Mouse (Mus musculus) testis, adult 2 months (tissue): ENCODE data around the gene Casp2.

Source experiments
- CTCF ChIP-seq: fragments of 200-500 bp; IDR thresholded peaks from 2 replicates; pipeline ENCODE4 v1.5.1; 2012; ENCODE audit warnings: low read depth, mild to moderate bottlenecking, inconsistent platforms, low read length, moderate library complexity; ENCODE audit not compliant: control insufficient read depth, insufficient read depth, insufficient replicate concordance
- POLR2A ChIP-seq: fragments of 200-500 bp; IDR thresholded peaks from 2 replicates; pipeline ENCODE4 v1.6.1; 2012; ENCODE audit warnings: low read depth, mild to moderate bottlenecking, inconsistent platforms, low read length, moderate library complexity; ENCODE audit not compliant: control insufficient read depth

DNA sequence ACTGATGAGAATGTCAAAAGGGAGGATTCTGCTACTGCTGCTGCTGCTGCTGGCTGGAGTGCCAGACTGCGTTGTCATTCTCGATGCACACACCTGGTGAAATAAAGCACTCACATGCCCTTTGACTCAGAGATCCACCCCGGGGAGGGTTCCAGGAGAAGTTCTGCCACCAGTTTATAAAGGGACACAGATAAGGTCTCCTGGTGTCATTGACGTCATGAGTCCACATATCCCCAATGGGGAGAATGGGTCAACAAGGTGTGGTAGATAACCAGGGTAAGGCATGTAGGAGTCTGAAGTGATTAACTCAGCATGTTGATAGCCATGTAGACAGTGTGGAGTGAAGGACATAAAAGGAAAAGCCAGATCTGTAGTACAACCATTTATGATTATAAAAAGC lies 35.2 kb upstream of the Casp2 start:
- TF ChIP-seq CTCF (no peak), POLR2A (no peak)
